Mouse (Mus musculus) midbrain, embryonic 16.5 days (tissue): Measurements from ENCODE around the gene Rbfox1. TPM values are rescaled to one million over a fixed set of nuclear protein-coding genes. Genes with fewer than 3 reads are reported as not detected.
A peak's percentile ranks its signal among the peaks of the same experiment; 100 is the strongest.

Experiments
- ATAC-seq: fragments of 200-750 bp; cut with Nextera tagmentation; 2 replicates; pipeline ENCODE4 v1.8.0; 2017; ENCODE audit warnings: moderate TSS enrichment
- H3K27ac ChIP-seq: fragments of 300-500 bp; sonication (generic); 2 replicates; pipeline ENCODE4 v1.5.1; 2014; ENCODE audit warnings: mild to moderate bottlenecking, low read length, mixed read lengths
- H3K27me3 ChIP-seq: fragments of 300-500 bp; sonication (generic); 2 replicates; pipeline ENCODE4 v1.6.1; 2014; ENCODE audit warnings: low read depth, low read length, mixed read lengths; ENCODE audit not compliant: control insufficient read depth, insufficient read depth
- H3K36me3 ChIP-seq: fragments of 300-500 bp; sonication (generic); 2 replicates; pipeline ENCODE4 v1.6.1; 2014; ENCODE audit warnings: mild to moderate bottlenecking, low read length, moderate library complexity, mixed read lengths; ENCODE audit not compliant: control insufficient read depth, insufficient read depth
- H3K4me1 ChIP-seq: fragments of 300-500 bp; sonication (generic); 2 replicates; pipeline ENCODE4 v1.6.1; 2014; ENCODE audit warnings: mild to moderate bottlenecking, low read length, mixed read lengths; ENCODE audit not compliant: control insufficient read depth, insufficient read depth
- H3K4me2 ChIP-seq: fragments of 300-500 bp; sonication (generic); 2 replicates; pipeline ENCODE4 v1.6.1; 2014; ENCODE audit warnings: mild to moderate bottlenecking, low read length, mixed read lengths
- H3K4me3 ChIP-seq: fragments of 300-500 bp; sonication (generic); 2 replicates; pipeline ENCODE4 v1.5.1; 2014; ENCODE audit warnings: low read depth, mild to moderate bottlenecking, low read length, moderate library complexity, mixed read lengths
- H3K9ac ChIP-seq: fragments of 300-500 bp; sonication (generic); 2 replicates; pipeline ENCODE4 v1.6.1; 2014; ENCODE audit warnings: low read depth, low read length, mixed read lengths
- H3K9me3 ChIP-seq: fragments of 300-500 bp; sonication (generic); replicated peaks from 2 replicates; pipeline ENCODE4 v1.6.1; 2014; ENCODE audit warnings: mild to moderate bottlenecking, low read length, mixed read lengths; ENCODE audit not compliant: control insufficient read depth, poor library complexity, severe bottlenecking
- WGBS: fragments of 180-500 bp; shearing (Covaris S2); extraction: QIAGEN DNeasy Blood & Tissue Kit; methylation state at CpG from one replicate; pipeline ENCODE4 v1.1.7; 2014; 5-methylcytosine and 5-hydroxymethylcytosine counted together
- polyA plus RNA-seq: library from polyadenylated mRNA; unstranded; fragments of >200 nt; fragmentation: Nextera tagmentation; extraction: Ambion mirVana; gene quantifications from 2 replicates; pipeline ENCODE4 v1.2.1, GENCODE M21; 2015

The Rbfox1 gene
- polyA plus RNA-seq, 1 experiment from 2014 or later: 259 TPM

DNA sequence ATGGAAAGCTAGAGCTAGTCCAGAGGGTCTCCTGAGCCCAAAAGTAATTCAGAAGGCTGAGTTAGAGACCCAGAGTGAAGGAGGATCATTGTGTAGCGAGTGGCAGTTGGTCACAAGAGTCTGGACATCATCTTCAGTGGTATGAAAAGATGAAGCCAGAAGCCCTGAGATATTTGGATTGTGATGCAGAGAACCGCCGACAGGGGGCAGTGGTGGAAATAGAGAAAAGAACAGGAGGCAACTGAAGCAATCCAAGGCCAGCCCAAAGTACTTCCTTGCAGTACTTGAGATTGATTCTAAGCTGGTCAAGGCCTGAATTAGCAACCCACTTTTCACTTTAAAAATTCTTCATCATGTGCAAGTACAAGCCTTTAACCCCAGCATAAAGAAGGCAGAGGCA lies 1120.3 kb downstream of the Rbfox1 start:
- H3K9ac ChIP-seq: no peak overlapping the region
- H3K27ac ChIP-seq: no peak overlapping the region
- H3K9me3 ChIP-seq: no peaks in the 10 kb centered on the region
- no peak overlapping the region for H3K4me2 ChIP-seq
- no peaks in the 10 kb centered on the region for H3K27me3 ChIP-seq
- 21% methylated on average over 3 of the region's 3 CpGs for WGBS
- no peaks in the 10 kb centered on the region for H3K4me1 ChIP-seq
- H3K36me3 ChIP-seq: no peaks in the 10 kb centered on the region
- H3K4me3 ChIP-seq: no peak overlapping the region
- no peak for ATAC-seq

- no peak for ATAC-seq
- Histone ChIP-seq H3K27ac (no peak overlapping the region), H3K27me3 (no peaks in the 10 kb centered on the region), H3K4me1 (no peaks in the 10 kb centered on the region), H3K9ac (no peak overlapping the region), H3K4me2 (no peak overlapping the region), H3K4me3 (no peak overlapping the region), H3K9me3 (no peaks in the 10 kb centered on the region), H3K36me3 (no peaks in the 10 kb centered on the region)
- 83% methylated on average over 7 of the region's 7 CpGs for WGBS
These were observed 1132.2 kb downstream of the Rbfox1 start for GRCm38 (mm10) chr16:7017310-7017709.

GRCm38 (mm10) chr16:7034231-7034630 lies 1149.1 kb downstream of the Rbfox1 start:
- WGBS: 87% methylated on average over 5 of the region's 5 CpGs
- Histone ChIP-seq H3K9ac (no peak overlapping the region), H3K27ac (no peak overlapping the region), H3K27me3 (0 out of 2 replicates have a peak, but pooled peaks cover 2% of the 10 kb centered on the region), H3K4me1 (peaks cover 11% of the 10 kb centered on the region), H3K4me2 (no peak overlapping the region), H3K9me3 (no peaks in the 10 kb centered on the region), H3K4me3 (no peak overlapping the region), H3K36me3 (no peaks in the 10 kb centered on the region)
- no peak for ATAC-seq

- Histone ChIP-seq H3K27me3 (0 out of 2 replicates have a peak, but pooled peaks cover 2% of the 10 kb centered on the region), H3K27ac (no peak overlapping the region), H3K4me1 (peaks cover 11% of the 10 kb centered on the region), H3K36me3 (no peaks in the 10 kb centered on the region), H3K4me3 (no peak overlapping the region), H3K9me3 (no peaks in the 10 kb centered on the region), H3K9ac (no peak overlapping the region), H3K4me2 (no peak overlapping the region)
- no peak for ATAC-seq
- 68% methylated on average over 3 of the region's 3 CpGs for WGBS
These were observed 1151.4 kb downstream of the Rbfox1 start for GRCm38 (mm10) chr16:7036566-7036965.

DNA sequence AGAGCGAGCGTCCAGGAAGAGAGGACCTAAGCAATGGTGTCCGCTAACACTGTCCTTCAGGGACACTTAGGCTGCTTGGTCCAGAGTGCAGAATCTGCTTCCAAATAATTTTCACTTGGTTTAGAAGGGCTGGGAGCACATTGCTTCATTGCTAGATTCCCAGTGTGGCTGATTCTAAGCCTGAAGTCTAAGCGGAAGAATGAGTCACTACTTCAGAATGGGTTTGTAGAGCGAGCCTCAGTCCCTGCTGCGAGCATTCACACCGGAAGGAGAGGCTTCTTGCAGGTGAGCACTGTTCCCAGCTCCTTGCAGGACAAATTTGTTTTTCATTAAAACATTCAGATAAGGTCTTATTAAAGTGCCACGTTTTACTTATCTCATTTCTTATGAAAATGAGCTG lies 1151.8 kb downstream of the Rbfox1 start:
- no peaks in the 10 kb centered on the region for H3K36me3 ChIP-seq
- no peak overlapping the region for H3K4me2 ChIP-seq
- 73% methylated on average over 8 of the region's 8 CpGs for WGBS
- ATAC-seq: no peak
- peaks cover 11% of the 10 kb centered on the region for H3K4me1 ChIP-seq
- H3K27ac ChIP-seq: no peak overlapping the region
- no peak overlapping the region for H3K9ac ChIP-seq
- H3K27me3 ChIP-seq: 0 out of 2 replicates have a peak, but pooled peaks cover 2% of the 10 kb centered on the region
- no peaks in the 10 kb centered on the region for H3K9me3 ChIP-seq
- no peak overlapping the region for H3K4me3 ChIP-seq

GRCm38 (mm10) chr16:7038639-7039260 lies 1153.6 kb downstream of the Rbfox1 start:
- Histone ChIP-seq H3K27ac (peak overlapping the region; percentile 74), H3K36me3 (no peaks in the 10 kb centered on the region), H3K4me1 (peaks cover 13% of the 10 kb centered on the region), H3K4me3 (peak overlapping the region; percentile 38), H3K4me2 (peak overlapping the region; percentile 72), H3K9ac (peak overlapping the region; percentile 67), H3K9me3 (no peaks in the 10 kb centered on the region), H3K27me3 (0 out of 2 replicates have a peak, but pooled peaks cover 2% of the 10 kb centered on the region)
- WGBS: under 1% methylated on average over 18 of the region's 18 CpGs
- ATAC-seq: no peak

GRCm38 (mm10) chr16:7039404-7040367 lies 1154.5 kb downstream of the Rbfox1 start:
- H3K27ac ChIP-seq: peak overlapping the region; percentile 65

DNA sequence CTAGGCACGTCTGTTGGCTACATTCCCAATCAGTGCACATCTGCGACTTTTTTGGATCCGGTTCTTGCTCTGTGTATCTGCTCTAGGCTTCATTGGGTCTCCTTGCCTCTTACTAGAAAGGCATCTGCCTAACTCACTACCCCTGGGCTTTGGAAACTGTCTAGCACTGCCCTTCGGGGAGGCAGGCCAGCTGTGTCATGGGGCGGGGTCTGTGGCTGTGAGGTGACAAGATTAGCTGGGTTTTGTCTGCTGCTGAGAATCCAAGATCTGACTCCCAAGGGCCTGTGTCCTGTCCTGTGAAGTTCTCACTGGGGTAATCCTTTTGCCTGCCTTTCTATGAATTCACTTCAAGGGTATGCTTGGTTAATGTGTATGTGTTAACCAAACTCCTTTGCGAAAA lies 1155.5 kb downstream of the Rbfox1 start:
- peak overlapping the region; percentile 38 for H3K4me3 ChIP-seq
- H3K4me2 ChIP-seq: peak overlapping the region; percentile 72
- H3K36me3 ChIP-seq: no peaks in the 10 kb centered on the region
- H3K27ac ChIP-seq: peak overlapping the region; percentile 65
- 27% methylated on average over 6 of the region's 6 CpGs for whole genome bisulfite sequencing
- ATAC-seq: no peak
- 0 out of 2 replicates have a peak, but pooled peaks cover 2% of the 10 kb centered on the region for H3K27me3 ChIP-seq
- no peaks in the 10 kb centered on the region for H3K9me3 ChIP-seq
- peak overlapping the region; percentile 58 for H3K9ac ChIP-seq
- H3K4me1 ChIP-seq: peaks cover 15% of the 10 kb centered on the region

More at GRCm38 (mm10) chr16:7039404-7040367, 1154.5 kb downstream of the Rbfox1 start:
- 0 out of 2 replicates have a peak, but pooled peaks cover 2% of the 10 kb centered on the region for H3K27me3 ChIP-seq
- peak overlapping the region; percentile 38 for H3K4me3 ChIP-seq
- no peaks in the 10 kb centered on the region for H3K9me3 ChIP-seq
- H3K9ac ChIP-seq: peak overlapping the region; percentile 58
- H3K4me1 ChIP-seq: peaks cover 15% of the 10 kb centered on the region
- 1% methylated on average over 28 of the region's 30 CpGs for WGBS
- H3K36me3 ChIP-seq: no peaks in the 10 kb centered on the region
- ATAC-seq: peak; percentile 73
- peak overlapping the region; percentile 72 for H3K4me2 ChIP-seq

GRCm38 (mm10) chr16:7047421-7047820 lies 1162.3 kb downstream of the Rbfox1 start:
- H3K27ac ChIP-seq: no peak overlapping the region
- H3K4me2 ChIP-seq: no peak overlapping the region
- H3K27me3 ChIP-seq: no peaks in the 10 kb centered on the region
- H3K36me3 ChIP-seq: no peaks in the 10 kb centered on the region
- no peaks in the 10 kb centered on the region for H3K9me3 ChIP-seq
- H3K4me3 ChIP-seq: no peak overlapping the region
- H3K4me1 ChIP-seq: peaks cover 39% of the 10 kb centered on the region
- ATAC-seq: no peak
- no peak overlapping the region for H3K9ac ChIP-seq
- WGBS: 88% methylated on average over 2 of the region's 2 CpGs
